In the genomic region with DNA sequence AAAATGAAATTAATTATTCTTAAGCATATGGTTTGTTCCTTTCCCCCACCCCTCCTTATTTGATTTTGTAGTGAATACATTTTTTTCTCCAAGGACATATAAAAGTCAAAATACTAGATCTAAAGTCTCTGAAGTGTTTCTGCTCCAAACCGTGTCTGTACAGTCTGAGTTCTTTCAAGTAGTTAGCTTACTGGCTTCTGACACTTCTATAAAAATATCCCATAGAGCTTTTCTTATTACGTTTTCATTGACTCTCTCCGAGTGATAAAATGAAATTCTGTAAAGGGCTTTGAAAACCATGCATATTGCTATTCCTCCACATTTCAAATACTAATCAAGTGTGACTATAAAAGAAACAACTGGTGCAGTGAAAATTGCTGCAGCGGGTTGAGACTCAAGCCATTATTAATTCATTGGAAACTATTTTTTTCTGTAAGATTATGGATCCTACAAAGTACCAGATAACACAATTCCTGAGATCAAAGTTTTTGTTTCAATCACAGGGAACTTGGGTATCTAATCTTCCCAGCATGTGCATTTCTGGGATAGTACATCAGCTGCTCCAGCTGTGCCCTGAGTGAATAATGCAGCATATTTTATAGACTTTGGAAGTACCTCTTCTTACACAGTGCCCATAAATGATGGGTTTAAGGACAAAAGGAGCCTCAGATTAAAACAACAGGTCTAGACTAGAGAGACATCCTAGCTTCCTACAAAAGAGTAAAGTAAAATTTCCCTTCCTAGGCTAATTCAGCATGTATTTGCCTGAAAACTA, we compare ENCODE assay signal across 24 mouse cellular contexts.
DNase-seq lines count a peak whose midpoint lies in the region; ATAC-seq lines count a peak whose summit lies in the region.
"Had no signal": no experiment of that assay in that cellular context is flagged by ENCODE, and none has a peak within 500 bp of the region (broad histone marks: within the 10 kb centered on the region; RNA-seq: fewer than 3 reads in every experiment).

No protein-coding gene starts in this region.

- H3K36me3 ChIP-seq in forebrain, embryonic 13.5 days (ENCODE audit: poor library complexity, severe bottlenecking), result no peaks in the 10 kb centered on the region
- no peaks in the 10 kb centered on the region for H3K36me3 ChIP-seq in forebrain, embryonic 11.5 days (ENCODE audit: control insufficient read depth, insufficient read depth, low read length)
- no peaks in the 10 kb centered on the region for H3K36me3 ChIP-seq in midbrain, embryonic 11.5 days (ENCODE audit: control insufficient read depth, insufficient read depth, low read length)
- no peaks in the 10 kb centered on the region for H3K36me3 ChIP-seq in midbrain, embryonic 10.5 days
- no peaks in the 10 kb centered on the region for H3K36me3 ChIP-seq in midbrain, embryonic 15.5 days (replicated peaks)
- H3K36me3 ChIP-seq: forebrain, embryonic 10.5 days; heart, embryonic 10.5 days; heart, embryonic 13.5 days had no signal

- no peaks in the 10 kb centered on the region for H3K27me3 ChIP-seq in forebrain, embryonic 13.5 days
- H3K27me3 ChIP-seq in forebrain, embryonic 11.5 days (ENCODE audit: control insufficient read depth, insufficient read depth, low read length), result no peaks in the 10 kb centered on the region
- H3K27me3 ChIP-seq in midbrain, embryonic 11.5 days (ENCODE audit: control insufficient read depth, insufficient read depth, low read length), result no peaks in the 10 kb centered on the region
- no peaks in the 10 kb centered on the region for H3K27me3 ChIP-seq in midbrain, embryonic 10.5 days (ENCODE audit: low read depth, poor library complexity, severe bottlenecking)
- no peaks in the 10 kb centered on the region for H3K27me3 ChIP-seq in midbrain, embryonic 15.5 days (replicated peaks)
- H3K27me3 ChIP-seq: heart, embryonic 13.5 days had no signal

- ATAC-seq in forebrain, embryonic 13.5 days, result 0 out of 2 replicates have a peak, but pooled peaks have one; percentile 53
- ATAC-seq in forebrain, embryonic 11.5 days (replicated peaks; ENCODE audit: low FRiP score), result no peak
- 0 out of 2 replicates have a peak, but pooled peaks have one; percentile 48 for ATAC-seq in midbrain, embryonic 11.5 days (ENCODE audit: low FRiP score)
- peak; percentile 88 for ATAC-seq in midbrain, embryonic 15.5 days (replicated peaks)
- ATAC-seq: activated CD4-positive, CD25-positive, alpha-beta regulatory T cell, adult 4 months; hindbrain, postnatal 0 days had no signal

- no peak overlapping the region for H3K9ac ChIP-seq in forebrain, embryonic 13.5 days
- H3K9ac ChIP-seq in forebrain, embryonic 11.5 days (ENCODE audit: low read length), result no peak overlapping the region
- no peak overlapping the region for H3K9ac ChIP-seq in midbrain, embryonic 11.5 days (ENCODE audit: low read length)
- no peak overlapping the region for H3K9ac ChIP-seq in midbrain, embryonic 15.5 days
- H3K9ac ChIP-seq: heart, embryonic 13.5 days; hindbrain, embryonic 14.5 days had no signal

- no peaks in the 10 kb centered on the region for H3K9me3 ChIP-seq in forebrain, embryonic 13.5 days (replicated peaks)
- no peaks in the 10 kb centered on the region for H3K9me3 ChIP-seq in forebrain, embryonic 11.5 days (ENCODE audit: control insufficient read depth, low read length)
- H3K9me3 ChIP-seq in midbrain, embryonic 11.5 days (ENCODE audit: control insufficient read depth, low read length), result no peaks in the 10 kb centered on the region
- no peaks in the 10 kb centered on the region for H3K9me3 ChIP-seq in midbrain, embryonic 10.5 days (replicated peaks)
- H3K9me3 ChIP-seq in midbrain, embryonic 15.5 days, result no peaks in the 10 kb centered on the region
- H3K9me3 ChIP-seq: forebrain, embryonic 10.5 days; heart, embryonic 10.5 days; heart, embryonic 13.5 days had no signal

- H3K4me2 ChIP-seq in forebrain, embryonic 13.5 days, result no peak overlapping the region
- H3K4me2 ChIP-seq in forebrain, embryonic 11.5 days (ENCODE audit: low read depth, low read length, severe bottlenecking), result no peak overlapping the region
- H3K4me2 ChIP-seq in midbrain, embryonic 11.5 days, result no peak overlapping the region
- H3K4me2 ChIP-seq in midbrain, embryonic 15.5 days, result no peak overlapping the region
- H3K4me2 ChIP-seq: heart, embryonic 13.5 days; hindbrain, embryonic 14.5 days had no signal

- no peak overlapping the region for H3K27ac ChIP-seq in forebrain, embryonic 13.5 days
- no peak overlapping the region for H3K27ac ChIP-seq in forebrain, embryonic 11.5 days (ENCODE audit: low read depth, low read length)
- no peak overlapping the region for H3K27ac ChIP-seq in midbrain, embryonic 11.5 days (ENCODE audit: low read depth, low read length)
- no peak overlapping the region for H3K27ac ChIP-seq in midbrain, embryonic 10.5 days (replicated peaks)
- peak overlapping the region; percentile 55; the same call in 1 of the 2 replicates for H3K27ac ChIP-seq in midbrain, embryonic 15.5 days
- H3K27ac ChIP-seq: forebrain, embryonic 10.5 days; heart, adult 2 months; heart, embryonic 10.5 days; heart, embryonic 13.5 days; hindbrain, embryonic 14.5 days; hindbrain, postnatal 0 days had no signal

- no peak for DNase-seq in forebrain, embryonic 11.5 days (ENCODE audit: low spot score)
- DNase-seq in midbrain, embryonic 11.5 days (ENCODE audit: low spot score, missing footprints), result no peak
- no peak for DNase-seq in midbrain, embryonic 10.5 days (ENCODE audit: low spot score)
- DNase-seq in kidney, postnatal 36 days, result no peak
- DNase-seq in ovary, postnatal 36 days (ENCODE audit: low spot score), result no peak
- no peak for DNase-seq in layer of hippocampus, postnatal 10 days (ENCODE audit: low spot score in 2 of 2)
- DNase-seq: adrenal gland, adult 8-10 months; adrenal gland, postnatal 25 days; cerebellum, adult 18-20 months; cerebellum, adult 9-10 months; cerebellum, postnatal 14 days; gastrocnemius, postnatal 10 days; gastrocnemius, postnatal 36 days; heart, adult 2 months; heart, postnatal 14 days; heart, postnatal 4 days had no signal

- H3K4me3 ChIP-seq in forebrain, embryonic 13.5 days, result no peak overlapping the region
- H3K4me3 ChIP-seq in forebrain, embryonic 11.5 days (ENCODE audit: low read depth, low read length), result no peak overlapping the region
- no peak overlapping the region for H3K4me3 ChIP-seq in midbrain, embryonic 11.5 days (ENCODE audit: low read depth, low read length)
- H3K4me3 ChIP-seq in midbrain, embryonic 10.5 days, result no peak overlapping the region
- no peak overlapping the region for H3K4me3 ChIP-seq in midbrain, embryonic 15.5 days
- H3K4me3 ChIP-seq: forebrain, embryonic 10.5 days; heart, adult 2 months; heart, embryonic 10.5 days; heart, embryonic 13.5 days had no signal

- no peaks in the 10 kb centered on the region for H3K4me1 ChIP-seq in forebrain, embryonic 13.5 days
- H3K4me1 ChIP-seq in forebrain, embryonic 11.5 days (replicated peaks; ENCODE audit: control insufficient read depth, insufficient read depth, low read length), result no peaks in the 10 kb centered on the region
- H3K4me1 ChIP-seq in midbrain, embryonic 11.5 days (ENCODE audit: control insufficient read depth, insufficient read depth, low read length), result no peaks in the 10 kb centered on the region
- H3K4me1 ChIP-seq in midbrain, embryonic 10.5 days, result peaks cover 7% of the 10 kb centered on the region; the same call in 1 of the 2 replicates
- peaks cover 10% of the 10 kb centered on the region for H3K4me1 ChIP-seq in midbrain, embryonic 15.5 days
- H3K4me1 ChIP-seq: heart, embryonic 10.5 days had no signal

- 70% methylated on average over 4 of the region's 4 CpGs for WGBS in forebrain, embryonic 13.5 days
- 72% methylated on average over 4 of the region's 4 CpGs for WGBS in forebrain, embryonic 11.5 days
- WGBS in midbrain, embryonic 11.5 days, result 70% methylated on average over 4 of the region's 4 CpGs
- 84% methylated on average over 4 of the region's 4 CpGs for WGBS in midbrain, embryonic 10.5 days
- 40% methylated on average over 4 of the region's 4 CpGs for WGBS in midbrain, embryonic 15.5 days
